Mouse (Mus musculus): ENCODE data around the gene Cdc42ep3.

Gene Cdc42ep3

GRCm38 (mm10) chr17:79291672-79292071 is 63.2 kb downstream of the Cdc42ep3 start:
- DNase-seq (ENCODE audit: low read depth, low spot score) = no peak

DNA sequence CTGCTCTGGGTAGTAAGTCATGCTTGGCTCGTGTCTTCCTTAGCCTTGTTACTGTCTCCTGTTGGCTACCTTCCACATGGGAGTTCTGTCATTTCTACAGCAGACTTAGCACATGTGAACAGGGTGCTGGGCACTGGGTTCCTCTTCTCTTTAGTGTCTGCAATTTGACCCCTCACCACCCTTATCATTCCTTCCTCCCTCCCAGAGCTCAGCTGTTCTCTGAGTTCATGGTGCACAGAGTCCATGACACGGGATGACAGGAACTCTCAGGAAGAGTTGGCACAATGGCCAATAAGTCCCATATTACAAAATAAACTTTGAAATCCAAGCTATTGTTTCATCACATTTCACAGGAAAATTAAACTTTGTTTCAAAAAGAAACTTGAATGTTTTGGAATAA is 64.2 kb downstream of the Cdc42ep3 start:
- no peak for DNase-seq (ENCODE audit: low read depth, low spot score)

DNA sequence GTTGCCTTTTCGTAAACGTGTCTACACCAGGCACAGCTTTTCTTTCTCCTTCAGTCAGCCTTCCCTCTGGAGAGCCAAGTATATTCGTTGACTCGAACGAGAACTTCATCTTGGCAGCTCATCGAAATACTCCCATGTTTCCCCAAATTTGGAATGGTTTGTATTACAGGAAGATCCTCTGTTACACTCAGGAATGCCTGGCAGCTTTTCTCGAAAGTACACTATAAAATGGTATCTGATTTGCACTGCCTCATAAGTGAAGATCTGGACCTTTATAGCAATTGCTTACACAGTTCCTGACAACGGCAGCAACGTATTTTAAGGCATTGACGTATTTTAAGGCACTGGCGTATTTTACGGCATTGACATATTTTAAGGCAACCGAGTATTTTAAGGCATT is 67.6 kb downstream of the Cdc42ep3 start:
- DNase-seq (ENCODE audit: low read depth, low spot score) = peak; percentile 27

- no peak for DNase-seq (ENCODE audit: low read depth, low spot score)
Measured at GRCm38 (mm10) chr17:79285030-79285601, 69.8 kb downstream of the Cdc42ep3 start.
